Mouse (Mus musculus): ENCODE results near the gene Med4. TPM values are rescaled to one million over a fixed set of nuclear protein-coding genes. Genes with fewer than 3 reads are reported as not detected.
"Not testable (repeated sequence)": the region's sequence is repeated elsewhere in the genome, so short reads cannot be mapped to it uniquely, and the experiment has no call there.

Gene Med4
- polyA plus RNA-seq, 1 experiment: not detected

DNA sequence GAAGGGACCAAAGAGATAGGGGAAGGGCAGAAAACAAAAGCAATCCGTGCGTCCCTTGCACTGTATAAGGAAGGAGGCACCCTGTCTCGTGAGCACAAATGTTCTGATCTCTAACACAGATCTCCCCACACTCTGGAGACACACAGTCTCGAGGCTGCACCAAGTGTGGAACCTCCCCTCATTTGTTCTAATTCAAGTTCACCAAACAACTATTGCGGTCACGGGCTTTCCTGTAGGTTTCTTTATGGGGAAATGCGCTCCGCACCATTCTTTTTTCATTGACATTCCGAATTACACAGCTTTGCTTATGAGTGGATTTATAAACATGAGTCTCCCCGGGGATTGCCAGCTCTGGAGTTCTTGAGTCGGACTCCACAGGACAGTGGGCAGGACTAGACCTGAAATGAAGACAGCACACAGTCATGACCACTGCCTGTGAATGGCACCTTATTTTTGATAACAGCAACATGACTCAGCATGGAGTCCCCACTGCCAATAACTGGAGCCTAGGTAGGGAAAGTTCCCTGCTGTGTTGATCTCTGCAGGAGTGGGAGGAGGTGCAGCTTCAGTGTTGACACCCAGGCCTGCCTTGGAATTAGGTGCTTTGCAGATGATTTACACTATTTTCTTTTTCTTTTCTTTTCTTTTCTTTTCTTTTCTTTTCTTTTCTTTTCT is 2.0 kb upstream of the Med4 start:
- no peak overlapping the region for H3K27ac ChIP-seq (ENCODE audit: insufficient read depth, low read depth, low read length)
- H3K4me3 ChIP-seq (ENCODE audit: insufficient read depth, low read depth, low read length): no peak overlapping the region
- TF ChIP-seq CTCF (IDR thresholded peaks at IDR 0.05; ENCODE audit: insufficient read depth, low read depth, low read length) (no peak), POLR2A (IDR thresholded peaks at IDR 0.05; ENCODE audit: insufficient read depth, low read depth, low read length) (no peak)
- 83% methylated on average over 11 of the region's 11 CpGs for whole genome bisulfite sequencing
- H3K4me1 ChIP-seq (ENCODE audit: control insufficient read depth, insufficient read depth, low read length): peaks cover 10% of the 10 kb centered on the region

- Histone ChIP-seq H3K4me3 (ENCODE audit: insufficient read depth, low read depth, low read length) (no peak overlapping the region), H3K27ac (ENCODE audit: insufficient read depth, low read depth, low read length) (no peak overlapping the region), H3K4me1 (ENCODE audit: control insufficient read depth, insufficient read depth, low read length) (peaks cover 10% of the 10 kb centered on the region)
- TF ChIP-seq CTCF (IDR thresholded peaks at IDR 0.05; ENCODE audit: insufficient read depth, low read depth, low read length) (no peak), POLR2A (IDR thresholded peaks at IDR 0.05; ENCODE audit: insufficient read depth, low read depth, low read length) (no peak)
- 92% methylated on average over 6 of the region's 6 CpGs for WGBS
Observed at GRCm38 (mm10) chr14:73508630-73509395, 1.0 kb upstream of the Med4 start.

- H3K27ac ChIP-seq (ENCODE audit: insufficient read depth, low read depth, low read length): no peak overlapping the region
- peaks cover 2% of the 10 kb centered on the region; the same call in 1 of the 2 replicates for H3K4me1 ChIP-seq (ENCODE audit: control insufficient read depth, insufficient read depth, low read length)
- no peak for TF ChIP-seq POLR2A (IDR thresholded peaks at IDR 0.05; ENCODE audit: insufficient read depth, low read depth, low read length)
- no peak for TF ChIP-seq CTCF (IDR thresholded peaks at IDR 0.05; ENCODE audit: insufficient read depth, low read depth, low read length)
- no peak overlapping the region for H3K4me3 ChIP-seq (ENCODE audit: insufficient read depth, low read depth, low read length)
- WGBS: 63% methylated on average over 3 of the region's 3 CpGs
Observed at GRCm38 (mm10) chr14:73524136-73524535, 14.3 kb downstream of the Med4 start.

DNA sequence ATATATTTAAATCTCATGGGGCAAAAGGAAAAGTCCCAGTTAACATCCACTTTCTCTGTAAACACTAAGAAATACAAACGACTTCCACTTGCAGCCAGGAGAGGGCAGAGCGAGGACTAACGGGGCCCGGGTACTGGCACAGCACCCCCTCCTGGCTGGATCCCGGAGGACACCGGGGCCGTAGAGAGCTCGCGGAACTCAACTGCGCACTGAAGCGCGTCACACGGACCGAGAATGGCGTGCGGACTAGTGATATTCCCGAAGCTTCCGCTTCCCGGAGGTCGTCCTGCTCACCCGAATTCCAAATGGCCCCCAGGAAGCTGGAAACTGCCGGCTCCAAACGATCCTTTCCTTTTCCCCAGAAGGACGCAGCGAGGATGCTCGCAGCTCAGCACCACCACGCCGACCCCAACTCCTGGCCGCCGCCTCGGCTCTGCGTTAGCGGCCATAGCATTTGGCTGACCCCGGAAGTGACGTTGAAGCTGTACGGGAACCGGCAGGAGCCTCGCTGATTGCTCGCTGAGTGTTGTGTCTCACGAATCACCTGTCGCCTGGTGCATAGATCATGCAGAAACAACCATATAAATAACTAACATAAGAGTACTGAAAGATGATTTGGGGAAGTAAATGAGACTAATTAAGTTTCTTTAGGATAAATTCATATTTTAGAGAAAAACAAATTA is 15.1 kb downstream of the Med4 start, which contains the start of gene Sucla2:
Sucla2 (plus strand) TSS at position 554 of the 683 bp plus-strand sequence.
- H3K27ac ChIP-seq (ENCODE audit: insufficient read depth, low read depth, low read length): peak within 1 kb of the TSS; percentile 100
- H3K4me3 ChIP-seq (ENCODE audit: insufficient read depth, low read depth, low read length): peak within 1 kb of the TSS; percentile 65
- H3K4me1 ChIP-seq (ENCODE audit: control insufficient read depth, insufficient read depth, low read length): peaks cover 2% of the 10 kb centered on the region; the same call in 1 of the 2 replicates
- under 1% methylated on average over 41 of the region's 41 CpGs for WGBS
- TF ChIP-seq POLR2A (IDR thresholded peaks at IDR 0.05; ENCODE audit: insufficient read depth, low read depth, low read length) (no peak), CTCF (IDR thresholded peaks at IDR 0.05; ENCODE audit: insufficient read depth, low read depth, low read length) (peak; percentile 99)

DNA sequence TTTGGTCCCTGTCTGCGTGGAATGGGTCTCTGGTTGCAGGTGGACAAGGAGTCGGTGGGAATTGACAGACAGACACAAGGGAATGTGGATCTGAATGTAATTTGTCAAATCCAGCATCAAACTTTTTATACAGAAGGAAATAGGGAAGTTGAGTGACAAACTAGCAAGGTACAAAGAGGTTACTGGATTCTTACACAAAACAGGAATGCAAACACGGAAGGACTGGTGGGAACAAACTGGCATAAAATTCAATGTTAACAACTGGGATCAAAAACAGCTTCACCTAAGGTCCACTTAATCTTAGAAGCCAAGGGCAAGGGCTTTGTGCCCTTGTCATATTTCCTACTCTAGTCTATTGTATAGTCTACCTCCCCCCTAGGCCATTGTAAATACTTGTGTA is 18.8 kb downstream of the Med4 start:
- not testable (repeated sequence) for H3K27ac ChIP-seq (ENCODE audit: insufficient read depth, low read depth, low read length); H3K4me3 ChIP-seq (ENCODE audit: insufficient read depth, low read depth, low read length); H3K4me1 ChIP-seq (ENCODE audit: control insufficient read depth, insufficient read depth, low read length)
- 89% methylated on average over 3 of the region's 3 CpGs for WGBS

DNA sequence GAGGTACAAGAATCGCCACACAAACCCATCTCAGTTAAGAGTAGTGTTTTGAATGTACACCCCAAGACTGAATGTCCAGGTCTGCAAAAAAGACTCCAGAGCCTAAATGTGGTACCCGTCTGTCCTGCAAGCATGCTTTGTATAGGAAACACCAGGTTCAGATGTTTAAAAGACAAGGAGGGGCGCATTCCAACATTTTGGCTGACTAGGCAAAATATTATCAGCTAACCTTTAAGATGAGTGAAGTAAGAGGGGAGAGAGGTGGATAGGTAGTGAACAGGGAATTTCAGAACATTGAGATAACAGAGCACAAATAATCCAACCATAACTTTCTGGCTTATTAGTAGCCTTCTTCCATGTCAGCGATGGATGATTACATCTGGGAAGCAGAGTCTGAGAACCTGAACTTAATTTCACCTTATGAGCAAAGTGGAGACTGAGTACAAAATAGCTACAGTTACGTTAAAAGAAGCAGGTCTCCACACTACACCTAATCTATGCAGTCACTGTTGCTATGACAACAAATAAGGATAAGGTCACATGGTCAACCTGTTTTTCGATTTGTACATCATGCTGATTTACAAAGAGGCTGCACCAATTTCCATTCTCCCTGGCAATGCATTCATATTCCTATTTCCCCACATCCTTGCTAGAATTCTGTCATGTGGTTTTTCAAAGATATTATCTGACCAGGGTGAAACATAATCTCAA is 24.1 kb downstream of the Med4 start:
- TF ChIP-seq POLR2A (IDR thresholded peaks at IDR 0.05; ENCODE audit: insufficient read depth, low read depth, low read length) (no peak), CTCF (IDR thresholded peaks at IDR 0.05; ENCODE audit: insufficient read depth, low read depth, low read length) (no peak)
- 68% methylated on average over 6 of the region's 6 CpGs for whole genome bisulfite sequencing
- no peaks in the 10 kb centered on the region for H3K4me1 ChIP-seq (ENCODE audit: control insufficient read depth, insufficient read depth, low read length)
- H3K4me3 ChIP-seq (ENCODE audit: insufficient read depth, low read depth, low read length): no peak overlapping the region
- no peak overlapping the region for H3K27ac ChIP-seq (ENCODE audit: insufficient read depth, low read depth, low read length)

GRCm38 (mm10) chr14:73535641-73536040 is 25.8 kb downstream of the Med4 start:
- no peaks in the 10 kb centered on the region for H3K4me1 ChIP-seq (ENCODE audit: control insufficient read depth, insufficient read depth, low read length)
- TF ChIP-seq POLR2A (IDR thresholded peaks at IDR 0.05; ENCODE audit: insufficient read depth, low read depth, low read length) (no peak), CTCF (IDR thresholded peaks at IDR 0.05; ENCODE audit: insufficient read depth, low read depth, low read length) (no peak)
- H3K27ac ChIP-seq (ENCODE audit: insufficient read depth, low read depth, low read length): no peak overlapping the region
- WGBS: 85% methylated on average over 2 of the region's 2 CpGs
- H3K4me3 ChIP-seq (ENCODE audit: insufficient read depth, low read depth, low read length): no peak overlapping the region

DNA sequence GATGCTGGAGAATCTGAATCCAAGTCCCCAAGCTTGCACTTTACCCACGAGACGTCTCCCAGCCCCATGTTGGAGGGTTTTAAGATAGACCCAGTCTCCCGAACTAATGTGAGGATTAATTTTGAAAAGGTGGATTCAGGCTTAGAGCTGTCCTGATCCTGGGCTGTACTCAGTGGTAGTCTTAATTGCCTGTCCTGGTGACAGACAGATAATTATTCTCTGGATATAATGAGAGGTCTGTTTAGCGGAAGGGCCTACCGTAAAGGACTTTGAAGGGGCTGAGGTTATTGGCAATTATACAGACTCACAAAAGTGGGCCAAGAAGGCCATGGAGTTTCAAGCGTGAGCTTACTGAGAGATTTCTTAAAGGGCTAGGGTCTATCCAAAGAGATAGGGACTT is 34.0 kb downstream of the Med4 start:
- H3K4me3 ChIP-seq (ENCODE audit: insufficient read depth, low read depth, low read length): no peak overlapping the region
- TF ChIP-seq POLR2A (IDR thresholded peaks at IDR 0.05; ENCODE audit: insufficient read depth, low read depth, low read length) (no peak), CTCF (IDR thresholded peaks at IDR 0.05; ENCODE audit: insufficient read depth, low read depth, low read length) (no peak)
- H3K4me1 ChIP-seq (ENCODE audit: control insufficient read depth, insufficient read depth, low read length): no peaks in the 10 kb centered on the region
- WGBS: 28% methylated on average over 6 of the region's 6 CpGs
- no peak overlapping the region for H3K27ac ChIP-seq (ENCODE audit: insufficient read depth, low read depth, low read length)
